Mouse (Mus musculus) erythroblast, embryonic 14.5 days (primary cell): ENCODE measurements around the gene Neurog1.

Source experiments
- GATA1 ChIP-seq: IDR thresholded peaks from 2 replicates; pipeline ENCODE4 v1.6.1; 2012; ENCODE audit warnings: low read length, inconsistent platforms, mixed read lengths
- TAL1 ChIP-seq: IDR thresholded peaks from 3 replicates; pipeline ENCODE4 v1.6.1; 2012; ENCODE audit warnings: low read length, inconsistent platforms, mixed read lengths

GRCm38 (mm10) chr13:56214633-56215032, 37.3 kb downstream of the Neurog1 start:
- TF ChIP-seq GATA1 (no peak), TAL1 (no peak)
